Mouse (Mus musculus) midbrain, embryonic 14.5 days (tissue): ENCODE measurements at regions not wholly inside any gene's neighbourhood (a gene's known extent, or its start where the extent isn't known, plus 50 kb on each side); places are given as distances from the start of the nearest gene placed in this dataset.

ENCODE experiments used
- ATAC-seq: fragments of 200-750 bp; cut with Nextera tagmentation; 2 replicates; pipeline ENCODE4 v1.8.0; 2017; ENCODE audit warnings: moderate number of reproducible peaks, moderate library complexity; ENCODE audit not compliant: low FRiP score, low TSS enrichment
- DNase-seq: peaks from one replicate; pipeline ENCODE4 v3.0.0-alpha.2; 2015
- H3K27ac ChIP-seq: fragments of 300-500 bp; sonication (generic); replicated peaks from 2 replicates; pipeline ENCODE4 v1.5.1; 2014; ENCODE audit warnings: mild to moderate bottlenecking, low read depth, low read length, moderate library complexity
- H3K27me3 ChIP-seq: fragments of 300-500 bp; sonication (generic); 2 replicates; pipeline ENCODE4 v1.6.1; 2014; ENCODE audit warnings: low read length, control low read depth, mixed read lengths; ENCODE audit not compliant: control insufficient read depth, insufficient read depth
- H3K36me3 ChIP-seq: fragments of 300-500 bp; sonication (generic); 2 replicates; pipeline ENCODE4 v1.6.1; 2014; ENCODE audit warnings: low read length, control low read depth; ENCODE audit not compliant: control insufficient read depth, insufficient read depth
- H3K4me1 ChIP-seq: fragments of 300-500 bp; sonication (generic); 2 replicates; pipeline ENCODE4 v1.6.1; 2014; ENCODE audit warnings: mild to moderate bottlenecking, antibody characterized with exemption, low read length, control low read depth; ENCODE audit not compliant: control insufficient read depth, insufficient read depth
- H3K4me2 ChIP-seq: fragments of 300-500 bp; sonication (generic); 2 replicates; pipeline ENCODE4 v1.6.1; 2014; ENCODE audit warnings: mild to moderate bottlenecking, low read length, moderate library complexity
- H3K4me3 ChIP-seq: fragments of 300-500 bp; sonication (generic); replicated peaks from 2 replicates; pipeline ENCODE4 v1.5.1; 2014; ENCODE audit warnings: low read depth, low read length
- H3K9ac ChIP-seq: fragments of 300-500 bp; sonication (generic); replicated peaks from 2 replicates; pipeline ENCODE4 v1.6.1; 2014; ENCODE audit warnings: mild to moderate bottlenecking, low read length, moderate library complexity
- H3K9me3 ChIP-seq: fragments of 300-500 bp; sonication (generic); 2 replicates; pipeline ENCODE4 v1.6.1; 2016; ENCODE audit warnings: low read length, control low read depth, mixed read lengths; ENCODE audit not compliant: control insufficient read depth
- WGBS: fragments of 180-500 bp; shearing (Covaris S2); extraction: QIAGEN DNeasy Blood & Tissue Kit; methylation state at CpG from one replicate; pipeline ENCODE4 v1.1.7; 2014; 5-methylcytosine and 5-hydroxymethylcytosine counted together

DNA sequence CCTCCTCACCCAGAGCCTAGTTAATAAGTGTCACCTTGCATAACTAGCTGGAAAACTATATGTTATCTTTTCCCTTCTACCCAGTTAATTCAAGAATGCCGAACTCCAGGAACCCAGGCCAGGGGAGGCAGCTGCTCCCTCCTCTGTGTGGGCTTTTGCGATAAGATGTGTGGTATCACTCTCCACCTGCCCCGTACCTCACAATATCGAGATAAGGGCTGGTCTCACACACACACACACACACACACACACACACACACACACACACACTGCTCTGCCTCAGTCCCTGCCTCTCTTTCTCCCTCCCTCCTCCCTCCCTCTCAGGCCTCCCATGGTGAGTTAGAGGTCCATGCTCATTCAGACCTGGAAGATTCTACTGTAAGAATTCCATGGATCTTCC is 127.1 kb downstream of the Slc38a4 start:
- H3K4me1 ChIP-seq, result no peaks in the 10 kb centered on the region
- DNase-seq, result no peak
- H3K4me2 ChIP-seq, result no peak overlapping the region
- H3K4me3 ChIP-seq, result no peak overlapping the region
- no peaks in the 10 kb centered on the region for H3K9me3 ChIP-seq
- 90% methylated on average over 4 of the region's 4 CpGs for WGBS
- no peak for ATAC-seq
- no peaks in the 10 kb centered on the region for H3K36me3 ChIP-seq
- no peaks in the 10 kb centered on the region for H3K27me3 ChIP-seq
- no peak overlapping the region for H3K27ac ChIP-seq
- H3K9ac ChIP-seq, result no peak overlapping the region

DNA sequence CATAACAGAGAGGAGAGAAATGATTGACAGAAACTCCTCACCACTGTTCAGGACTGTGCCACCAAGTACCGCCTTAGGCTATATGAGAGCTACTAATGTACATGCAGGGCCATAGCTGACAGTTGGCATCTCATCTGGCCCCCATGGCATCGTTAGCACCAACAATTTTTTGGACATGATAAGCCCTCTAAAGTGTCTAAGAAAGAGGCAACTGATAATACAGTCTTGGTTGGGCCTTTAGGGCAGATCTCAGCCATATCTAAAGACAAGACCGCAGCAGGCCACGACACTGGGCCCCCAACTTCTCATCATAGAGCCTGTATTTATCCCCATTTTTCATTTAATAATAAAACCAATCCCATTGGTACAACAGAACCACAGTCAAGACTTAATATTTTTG is 128.1 kb downstream of the Slc38a4 start:
- H3K9ac ChIP-seq, result no peak overlapping the region
- H3K36me3 ChIP-seq, result no peaks in the 10 kb centered on the region
- DNase-seq (no peak), ATAC-seq (no peak)
- H3K27ac ChIP-seq, result no peak overlapping the region
- H3K4me2 ChIP-seq, result no peak overlapping the region
- H3K4me1 ChIP-seq, result no peaks in the 10 kb centered on the region
- no peaks in the 10 kb centered on the region for H3K9me3 ChIP-seq
- WGBS, result 87% methylated on average over 4 of the region's 4 CpGs
- H3K27me3 ChIP-seq, result no peaks in the 10 kb centered on the region
- H3K4me3 ChIP-seq, result no peak overlapping the region

DNA sequence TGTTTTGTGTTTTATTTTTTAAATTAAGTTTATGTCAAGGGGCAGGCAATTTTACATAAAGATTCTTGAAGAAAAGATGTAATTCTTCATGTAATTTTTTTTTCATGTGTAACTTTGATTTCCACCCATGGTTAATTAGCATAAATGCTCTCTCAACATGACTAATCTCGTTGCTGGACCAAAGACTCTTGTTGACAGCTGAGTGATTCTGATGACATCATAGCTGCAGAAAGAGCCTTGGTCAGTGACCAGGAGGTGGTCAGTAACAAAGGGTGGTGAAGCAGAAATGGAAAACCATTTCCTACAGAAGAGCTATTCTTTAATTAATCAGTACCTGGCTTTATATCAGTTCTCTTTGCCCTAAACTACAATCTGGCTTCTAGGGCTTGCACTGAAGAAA is 129.1 kb downstream of the Slc38a4 start:
- H3K9ac ChIP-seq, result no peak overlapping the region
- H3K4me2 ChIP-seq, result no peak overlapping the region
- no peaks in the 10 kb centered on the region for H3K9me3 ChIP-seq
- WGBS, result 55% methylated on average over 1 of the region's 1 CpGs
- ATAC-seq (no peak), DNase-seq (no peak)
- no peaks in the 10 kb centered on the region for H3K27me3 ChIP-seq
- H3K36me3 ChIP-seq, result no peaks in the 10 kb centered on the region
- no peaks in the 10 kb centered on the region for H3K4me1 ChIP-seq
- no peak overlapping the region for H3K27ac ChIP-seq
- H3K4me3 ChIP-seq, result no peak overlapping the region

DNA sequence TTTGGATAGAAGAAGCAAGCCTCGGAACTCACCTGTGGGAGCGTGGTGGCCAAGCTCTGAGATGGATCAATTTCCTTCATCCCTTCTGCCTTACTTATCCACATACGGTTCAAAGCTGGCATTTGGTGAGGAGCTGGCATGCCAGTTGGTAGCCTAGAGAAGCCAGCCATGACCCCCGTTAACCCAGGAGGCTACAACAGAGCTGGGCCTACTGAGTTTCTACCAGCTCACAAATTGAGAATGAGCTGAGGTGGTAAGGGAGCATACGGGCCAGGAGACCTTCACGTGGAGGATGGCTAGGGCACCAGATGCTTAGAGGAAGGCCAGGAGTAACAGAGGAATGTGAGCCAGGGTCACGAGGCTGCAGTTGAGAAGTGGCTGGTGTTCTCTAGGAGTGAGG is 139.2 kb downstream of the Slc38a4 start:
- DNase-seq, result no peak
- H3K9ac ChIP-seq, result no peak overlapping the region
- H3K4me3 ChIP-seq, result no peak overlapping the region
- H3K9me3 ChIP-seq, result no peaks in the 10 kb centered on the region
- no peak overlapping the region for H3K27ac ChIP-seq
- H3K27me3 ChIP-seq, result no peaks in the 10 kb centered on the region
- H3K4me1 ChIP-seq, result no peaks in the 10 kb centered on the region
- ATAC-seq, result no peak
- WGBS, result 90% methylated on average over 7 of the region's 7 CpGs
- H3K36me3 ChIP-seq, result no peaks in the 10 kb centered on the region
- H3K4me2 ChIP-seq, result no peak overlapping the region

DNA sequence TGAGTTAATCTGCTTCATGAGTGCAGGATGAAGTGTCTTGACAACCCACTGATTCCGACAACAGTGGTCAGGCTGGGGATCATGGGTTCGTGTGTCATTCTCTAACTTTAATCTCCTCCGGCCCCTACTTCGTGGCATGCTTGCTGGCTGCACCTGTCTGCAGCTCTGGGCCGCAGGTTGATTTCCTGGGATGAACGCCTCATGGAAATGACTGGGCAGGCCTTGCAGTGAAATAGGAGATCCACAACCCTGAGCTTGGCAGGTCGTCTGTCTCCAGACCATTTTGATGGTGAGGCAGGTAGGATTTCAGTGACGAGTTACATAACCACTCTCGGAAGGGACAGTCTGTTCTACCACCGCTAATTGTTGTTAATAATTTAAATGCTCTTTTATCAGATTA is 140.2 kb downstream of the Slc38a4 start:
- H3K27me3 ChIP-seq, result no peaks in the 10 kb centered on the region
- no peak overlapping the region for H3K4me2 ChIP-seq
- no peak overlapping the region for H3K9ac ChIP-seq
- ATAC-seq, result no peak
- whole genome bisulfite sequencing, result 84% methylated on average over 10 of the region's 10 CpGs
- H3K4me1 ChIP-seq, result no peaks in the 10 kb centered on the region
- no peak overlapping the region for H3K27ac ChIP-seq
- no peaks in the 10 kb centered on the region for H3K36me3 ChIP-seq
- no peaks in the 10 kb centered on the region for H3K9me3 ChIP-seq
- no peak for DNase-seq
- H3K4me3 ChIP-seq, result no peak overlapping the region

DNA sequence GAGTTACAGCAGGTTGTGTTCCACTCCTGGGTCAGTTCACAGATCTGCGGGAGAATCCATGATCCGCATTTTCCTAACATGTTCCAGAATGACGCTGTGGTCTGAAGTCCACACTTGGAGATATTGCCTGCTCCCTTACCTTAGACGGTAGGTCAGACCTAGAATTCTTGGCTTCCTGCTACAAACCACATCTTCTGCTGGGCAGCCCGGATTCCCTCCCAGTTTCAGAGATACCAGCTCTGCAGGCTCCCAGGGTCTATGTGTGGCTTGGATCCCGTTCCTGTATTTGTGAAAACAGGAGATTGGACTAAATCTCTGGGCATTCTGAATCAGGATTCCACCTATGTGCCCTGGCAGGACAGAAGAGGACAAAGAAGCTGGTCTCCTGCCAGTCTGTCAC is 140.8 kb downstream of the Slc38a4 start:
- no peak for DNase-seq
- H3K9me3 ChIP-seq, result no peaks in the 10 kb centered on the region
- no peak for ATAC-seq
- H3K4me1 ChIP-seq, result no peaks in the 10 kb centered on the region
- WGBS, result 93% methylated on average over 6 of the region's 6 CpGs
- no peak overlapping the region for H3K27ac ChIP-seq
- no peak overlapping the region for H3K9ac ChIP-seq
- no peaks in the 10 kb centered on the region for H3K36me3 ChIP-seq
- H3K27me3 ChIP-seq, result no peaks in the 10 kb centered on the region
- H3K4me2 ChIP-seq, result no peak overlapping the region
- H3K4me3 ChIP-seq, result no peak overlapping the region

DNA sequence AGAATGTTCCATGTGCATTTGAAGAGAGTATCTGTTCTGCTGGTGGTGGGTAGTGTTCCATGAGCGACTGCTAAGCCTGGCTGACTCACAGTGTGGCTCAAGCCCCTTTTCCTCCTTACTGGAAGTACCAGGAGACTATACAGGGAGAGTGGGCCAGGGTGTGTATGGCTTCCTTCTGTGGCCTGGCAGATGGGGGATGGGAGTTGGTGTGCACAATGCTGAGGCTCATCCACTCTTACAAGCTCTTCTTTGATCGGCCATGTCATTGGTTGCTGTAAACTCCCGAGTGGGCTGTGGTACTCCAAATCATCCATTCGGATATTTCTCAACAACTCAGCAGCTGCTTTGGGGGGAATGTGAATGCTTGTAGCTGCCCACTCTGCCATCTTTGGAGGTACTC is 150.2 kb downstream of the Slc38a4 start:
- WGBS, result 90% methylated on average over 4 of the region's 4 CpGs
- Histone ChIP-seq H3K27ac (no peak overlapping the region), H3K27me3 (no peaks in the 10 kb centered on the region), H3K4me1 (no peaks in the 10 kb centered on the region), H3K4me2 (no peak overlapping the region), H3K36me3 (no peaks in the 10 kb centered on the region), H3K4me3 (no peak overlapping the region), H3K9ac (no peak overlapping the region), H3K9me3 (no peaks in the 10 kb centered on the region)
- DNase-seq (no peak), ATAC-seq (no peak)

DNA sequence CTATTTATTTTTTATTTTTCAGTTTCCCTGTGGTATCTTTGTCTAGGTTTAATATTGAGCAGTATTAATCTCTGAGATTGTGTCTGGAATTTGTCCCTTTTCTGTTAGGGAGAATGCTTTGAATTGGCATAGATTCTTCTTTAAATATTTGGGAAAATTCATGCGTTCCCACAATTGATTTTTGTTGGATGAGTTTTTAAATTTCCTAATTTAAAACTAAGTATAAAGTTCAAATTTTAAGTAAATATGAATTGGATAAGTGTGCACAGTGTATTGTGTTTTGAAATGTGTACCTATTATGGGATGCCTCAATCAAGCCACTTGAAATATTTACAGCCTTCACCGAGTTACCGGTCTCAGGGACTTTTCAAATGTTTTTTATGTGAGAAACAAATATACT is 152.3 kb downstream of the Slc38a4 start:
- ATAC-seq, result no peak
- no peak overlapping the region for H3K9ac ChIP-seq
- 97% methylated on average over 3 of the region's 3 CpGs for WGBS
- no peaks in the 10 kb centered on the region for H3K9me3 ChIP-seq
- no peak overlapping the region for H3K27ac ChIP-seq
- no peaks in the 10 kb centered on the region for H3K36me3 ChIP-seq
- no peak overlapping the region for H3K4me2 ChIP-seq
- no peak overlapping the region for H3K4me3 ChIP-seq
- H3K27me3 ChIP-seq, result no peaks in the 10 kb centered on the region
- H3K4me1 ChIP-seq, result no peaks in the 10 kb centered on the region
- no peak for DNase-seq

DNA sequence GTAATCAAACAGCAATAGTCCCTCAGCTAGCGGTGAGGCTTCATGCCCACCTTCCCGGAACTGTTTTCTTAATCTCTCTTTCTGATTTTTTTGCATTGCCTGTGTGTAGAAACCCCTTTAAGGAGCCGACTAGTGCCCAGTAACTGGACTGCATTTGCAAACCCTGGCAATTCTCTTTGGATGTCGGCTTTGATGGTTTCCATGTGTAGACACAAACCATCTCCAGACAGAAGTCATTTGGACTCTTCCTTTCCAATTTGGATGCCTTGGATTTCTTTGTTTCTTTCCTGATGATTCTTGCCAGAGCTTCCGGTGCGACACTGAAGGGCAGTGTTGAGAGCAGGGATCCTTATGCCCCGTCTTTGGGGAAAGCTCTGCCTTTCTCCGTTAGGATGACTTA is 153.0 kb downstream of the Slc38a4 start:
- 92% methylated on average over 8 of the region's 8 CpGs for WGBS
- Histone ChIP-seq H3K9me3 (no peaks in the 10 kb centered on the region), H3K4me3 (no peak overlapping the region), H3K36me3 (no peaks in the 10 kb centered on the region), H3K4me1 (no peaks in the 10 kb centered on the region), H3K4me2 (no peak overlapping the region), H3K27me3 (no peaks in the 10 kb centered on the region), H3K27ac (no peak overlapping the region), H3K9ac (no peak overlapping the region)
- ATAC-seq (no peak), DNase-seq (no peak)
